Mouse (Mus musculus) frontal cortex, postnatal 10 days (tissue): ENCODE results near the gene Dyrk4.

Experiments
- DNase-seq, 2 experiments: peaks; one replicate each; pipeline ENCODE4 v3.0.0; 2022; ENCODE audit warnings: low spot score in 2 of 2, mixed read lengths in 1 of 2

The Dyrk4 gene

DNA sequence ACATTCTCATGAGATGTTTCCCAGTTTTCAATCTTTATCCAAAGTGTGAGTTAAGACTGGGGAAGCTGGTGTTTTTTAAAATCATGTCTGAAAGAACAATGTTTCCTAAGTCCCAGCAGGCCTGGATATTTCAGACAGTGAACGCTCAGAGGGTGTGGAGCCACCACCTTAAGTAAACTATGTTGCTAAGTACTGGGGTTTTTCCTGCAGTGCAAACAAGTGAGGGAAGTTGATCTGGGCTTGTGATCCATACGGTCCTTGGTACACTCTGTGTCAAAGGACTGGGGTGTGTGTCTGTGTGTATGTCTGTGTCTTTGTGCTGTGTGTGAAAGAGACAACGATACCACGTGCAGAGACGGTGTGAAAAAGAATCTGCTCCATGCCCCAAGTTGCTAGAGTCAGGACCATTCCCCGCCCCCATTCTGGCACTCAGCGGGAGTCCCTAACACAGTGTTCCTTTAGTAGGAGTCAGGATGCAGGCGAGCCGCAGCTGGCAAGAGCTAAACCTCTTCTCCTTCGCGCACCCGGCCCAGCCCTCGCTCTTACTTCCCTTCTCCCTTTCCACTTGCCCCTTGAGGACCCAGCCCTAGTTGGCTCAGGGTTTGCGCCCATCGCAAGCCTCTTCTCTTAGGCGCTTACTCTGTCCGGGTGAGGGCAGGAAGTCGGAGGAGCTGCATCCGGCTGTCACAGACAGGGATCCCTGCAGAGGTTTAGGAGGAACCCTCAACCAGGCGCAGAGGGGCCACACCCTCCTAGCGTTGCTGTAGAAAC is at the start of gene Dyrk4:
Gene Dyrk4, minus strand, starts transcription at position 729 of the 771 bp plus-strand sequence.
- peak; percentile 18 to 22 for DNase-seq

DNA sequence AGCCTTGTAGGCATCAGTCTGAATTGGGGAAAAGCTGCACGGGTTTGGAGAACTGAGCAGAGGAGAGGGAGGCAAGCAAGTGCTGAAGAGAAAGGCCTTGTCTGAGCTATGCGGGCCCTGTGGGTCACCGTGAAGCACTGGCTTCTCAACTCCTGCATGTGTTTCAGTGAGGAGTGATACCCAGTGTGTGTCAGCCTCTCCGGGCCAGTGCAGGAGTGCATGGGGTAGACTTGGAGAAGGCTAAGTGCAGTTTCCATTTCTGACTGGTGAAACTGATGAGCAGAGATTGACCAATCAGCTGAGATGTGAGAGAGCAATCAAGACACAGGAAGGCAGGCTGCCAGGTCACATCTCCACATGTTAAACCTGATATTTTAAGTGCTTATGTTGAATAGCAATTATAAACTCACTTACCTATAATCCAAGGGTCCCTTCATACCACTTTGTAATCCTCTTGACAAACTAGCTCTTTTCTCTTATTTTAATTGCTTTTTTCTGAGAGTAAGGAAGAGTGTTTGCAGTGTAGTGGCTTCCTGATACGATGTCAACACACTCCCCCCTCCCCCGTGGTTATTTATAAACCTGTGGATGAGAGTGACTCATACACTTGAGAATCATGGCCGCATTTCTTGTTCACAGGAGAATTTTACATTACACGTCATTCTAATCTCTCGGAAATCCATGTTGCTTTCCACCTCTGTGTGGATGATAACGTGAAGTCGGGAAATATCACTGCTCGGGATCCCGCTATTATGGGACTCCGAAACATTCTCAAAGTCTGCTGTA is 44.8 kb upstream of the Dyrk4 start:
- DNase-seq = no peak

DNA sequence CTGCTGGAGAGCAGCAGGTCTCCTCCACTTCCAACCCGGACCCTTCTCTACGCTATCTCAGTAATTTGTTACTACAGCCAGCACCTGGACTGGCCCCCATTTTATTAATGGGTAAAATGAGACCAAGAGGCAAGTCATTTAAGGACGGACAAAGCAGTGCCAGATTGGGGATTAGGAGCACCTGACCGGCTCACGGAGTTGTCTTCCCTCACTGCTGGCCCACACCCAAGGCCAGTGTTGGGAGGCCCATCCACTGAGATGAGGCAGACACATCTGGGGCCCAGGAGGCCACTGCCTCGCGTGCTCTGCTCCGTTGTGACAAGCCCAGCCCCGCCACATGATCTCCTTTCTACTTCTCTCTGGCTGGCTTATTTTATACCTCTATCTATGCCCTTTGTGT is 41.8 kb upstream of the Dyrk4 start:
- DNase-seq = no peak

DNA sequence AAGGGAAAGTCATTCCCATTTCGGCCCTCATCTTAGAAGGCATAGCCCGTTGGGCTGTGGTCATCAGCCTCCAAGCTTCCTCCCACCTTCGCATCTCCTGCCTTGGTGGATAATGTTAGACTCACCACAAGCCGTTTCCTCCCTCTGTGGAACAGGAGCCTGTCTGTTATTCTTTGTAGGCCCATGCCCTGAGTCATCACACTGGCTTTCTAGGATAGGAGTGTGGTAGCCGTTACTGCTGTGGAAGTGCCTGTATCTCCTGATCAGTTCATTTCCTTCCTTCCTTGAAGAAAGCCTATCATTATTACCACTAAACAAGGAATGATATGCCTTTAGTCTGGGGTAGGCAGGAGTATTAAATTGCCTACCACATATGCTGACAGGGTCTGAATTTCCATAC is 41.1 kb upstream of the Dyrk4 start:
- DNase-seq = no peak

DNA sequence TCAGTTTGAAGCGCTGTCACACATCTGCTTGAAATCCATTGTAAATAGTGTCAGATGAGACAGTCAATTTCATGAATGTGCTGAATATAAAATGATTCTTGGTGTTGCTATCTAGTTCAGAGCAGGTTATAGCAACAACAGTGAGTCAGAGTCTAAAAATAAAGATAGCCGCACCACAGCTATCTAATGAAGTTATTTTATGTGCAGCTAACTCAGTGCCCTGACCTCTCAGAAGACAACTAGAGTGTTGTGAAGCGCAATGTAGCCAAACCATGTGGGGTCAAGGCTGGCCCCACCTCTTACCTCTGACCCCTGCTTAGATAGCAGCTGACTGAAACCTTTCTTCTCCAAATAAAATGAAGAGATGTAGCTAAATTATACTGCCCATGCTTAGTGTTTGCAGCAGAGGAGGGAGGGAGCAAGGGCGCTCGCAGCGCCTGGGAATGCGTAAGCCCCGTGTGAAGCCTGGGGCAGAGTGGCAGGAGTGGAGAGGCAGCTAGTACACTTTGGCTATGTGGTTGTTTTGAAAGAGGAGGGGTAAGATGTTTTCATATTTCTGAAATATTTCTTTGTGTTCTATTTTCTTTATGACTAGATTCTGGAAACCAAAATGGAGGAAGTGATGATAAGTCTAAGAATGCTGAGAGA is 39.9 kb upstream of the Dyrk4 start:
- DNase-seq = no peak

DNA sequence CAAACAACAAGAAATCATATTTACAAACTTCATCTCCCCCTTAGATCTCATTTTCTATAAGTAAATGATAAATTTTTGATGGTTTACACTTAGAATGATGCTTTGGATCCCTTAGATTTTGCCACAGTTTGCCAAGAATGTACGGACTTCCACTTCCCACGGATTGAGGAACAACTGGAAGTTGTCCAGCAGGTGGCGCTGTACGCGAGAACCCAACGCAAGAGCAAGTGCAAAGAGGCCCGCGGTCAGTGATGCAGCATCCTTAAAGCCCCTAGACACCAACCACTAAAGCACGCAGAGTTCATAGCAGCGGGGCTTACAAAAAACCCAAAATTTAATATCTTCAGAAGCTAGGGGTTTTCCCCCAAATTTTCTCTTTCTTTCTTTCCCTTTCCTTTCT is 34.1 kb upstream of the Dyrk4 start:
- DNase-seq = peak in 1 of 2 experiments; percentile 75

DNA sequence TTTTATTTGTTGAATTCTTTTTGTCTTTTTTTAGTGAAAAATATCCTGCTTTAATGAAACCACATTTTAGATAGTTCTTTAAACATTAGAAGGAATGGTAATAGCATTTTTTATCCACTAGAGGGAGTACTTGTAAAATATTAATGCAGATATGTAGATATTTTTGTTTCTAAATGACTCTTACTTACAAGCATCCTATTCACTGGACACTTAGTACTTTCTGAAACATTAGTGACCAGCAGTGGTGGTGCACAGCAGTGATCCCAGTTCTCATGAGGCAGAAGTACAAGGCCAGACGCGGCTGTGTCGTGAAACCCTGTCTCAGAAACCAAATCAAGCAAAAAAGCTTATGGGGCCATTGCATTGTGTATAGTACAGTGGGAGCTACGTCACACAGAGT is 26.7 kb upstream of the Dyrk4 start:
- DNase-seq = no peak

DNA sequence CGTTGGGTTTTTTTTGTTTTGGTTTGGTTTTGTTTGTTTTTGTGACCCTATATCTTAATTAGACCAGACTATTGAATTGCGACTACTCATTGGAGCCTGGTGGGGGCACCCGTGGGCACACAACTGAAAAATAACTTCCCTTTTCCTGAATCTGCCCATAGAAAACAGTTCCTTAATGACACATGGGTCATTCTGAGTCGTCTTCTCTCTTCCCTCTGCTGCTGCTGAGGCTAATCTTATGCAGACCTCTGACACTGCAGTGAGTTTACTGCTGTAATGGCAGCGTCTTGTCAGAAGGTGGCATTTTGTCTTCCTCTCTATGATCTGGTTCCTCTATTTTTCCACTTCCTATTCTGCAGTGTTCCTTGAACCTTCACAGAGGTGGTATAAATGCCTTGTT is 18.8 kb upstream of the Dyrk4 start:
- no peak for DNase-seq

DNA sequence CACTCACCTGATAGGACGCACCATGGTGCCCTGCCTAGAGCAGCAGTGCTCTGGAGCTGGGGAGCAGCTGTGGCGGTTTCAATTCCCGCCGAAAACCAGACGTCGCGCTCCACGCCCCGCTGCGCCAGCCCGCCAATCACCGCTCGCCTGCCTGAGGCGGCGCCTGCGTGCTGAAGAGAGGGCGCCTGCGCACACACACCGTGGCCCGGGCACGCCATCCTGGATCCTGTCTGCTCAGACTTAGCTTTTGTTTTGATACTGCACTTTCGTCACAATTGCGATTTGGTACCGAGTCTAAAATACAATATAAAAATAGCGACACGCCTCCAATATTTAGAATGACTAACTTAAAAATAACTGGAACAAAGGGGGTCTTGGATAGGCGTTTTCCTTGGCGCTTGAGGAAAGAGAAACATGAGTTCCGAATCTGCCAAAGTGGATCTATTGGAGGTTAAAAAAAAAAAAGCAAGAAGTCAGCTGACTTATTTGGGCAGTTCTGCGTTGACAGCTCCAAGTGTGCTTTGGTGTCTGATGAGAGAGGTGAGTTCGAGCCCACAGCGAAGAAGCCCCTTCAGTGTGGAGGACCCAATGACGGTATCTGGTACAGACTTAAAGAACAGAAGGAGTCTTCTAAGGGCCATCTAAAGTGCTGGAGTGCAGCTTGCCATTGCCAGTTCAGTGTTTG is 18.0 kb upstream of the Dyrk4 start, which contains the start of the genes Rad51ap1 and D6Wsu163e:
Gene Rad51ap1, minus strand, starts transcription at position 101 of the 685 bp plus-strand sequence.
Gene D6Wsu163e, plus strand, starts transcription at position 476 of the 685 bp plus-strand sequence.
- peak; percentile 92 to 96 for DNase-seq

DNA sequence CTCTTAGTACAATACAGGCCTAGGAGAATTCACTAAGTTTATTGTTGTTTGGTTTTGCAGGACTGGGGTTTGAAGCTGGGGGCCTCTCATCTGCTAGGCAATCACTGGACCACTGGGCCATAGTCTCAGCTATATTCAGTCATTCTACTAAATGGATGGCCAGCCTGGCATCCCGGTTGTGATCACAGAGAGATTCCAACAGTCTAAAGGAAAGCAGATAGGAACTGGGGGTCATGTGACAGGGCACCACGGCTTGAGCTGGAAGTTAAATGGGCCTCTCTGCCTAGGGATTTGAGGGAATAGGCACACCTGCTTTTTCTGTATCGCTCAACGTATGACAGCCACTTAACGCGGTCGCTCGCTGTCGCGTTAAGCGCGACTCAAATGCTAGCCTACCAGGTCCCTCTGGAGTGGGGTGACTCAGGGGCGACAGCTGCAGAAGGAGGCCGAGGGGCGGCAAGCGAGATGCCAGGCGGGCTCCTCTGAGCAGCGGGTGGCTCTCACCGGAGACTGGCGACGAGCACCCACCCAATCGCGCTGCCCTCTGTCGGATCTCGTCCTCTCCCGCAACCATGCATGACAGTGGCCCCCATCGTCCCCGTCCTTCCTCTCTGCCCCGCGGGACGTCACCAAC is 17.3 kb upstream of the Dyrk4 start:
- DNase-seq = no peak

DNA sequence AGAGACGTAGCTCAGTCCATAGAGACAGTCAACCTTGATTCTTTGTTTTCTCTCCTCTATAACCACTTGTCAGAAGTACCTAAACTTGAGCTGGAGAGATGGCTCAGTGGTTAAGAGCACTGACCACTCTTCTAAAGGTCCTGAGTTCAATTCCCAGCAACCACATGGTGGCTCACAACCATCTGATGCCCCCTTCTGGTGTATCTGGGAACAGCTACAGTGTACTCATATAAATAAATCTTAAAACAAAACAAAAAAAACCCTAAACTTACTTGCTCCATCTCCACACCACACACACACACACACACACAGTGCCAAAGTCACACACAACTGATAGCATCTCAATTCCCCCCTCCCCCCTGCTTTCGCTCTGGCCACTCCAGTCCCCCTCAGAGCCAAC is 16.4 kb upstream of the Dyrk4 start:
- no peak for DNase-seq

DNA sequence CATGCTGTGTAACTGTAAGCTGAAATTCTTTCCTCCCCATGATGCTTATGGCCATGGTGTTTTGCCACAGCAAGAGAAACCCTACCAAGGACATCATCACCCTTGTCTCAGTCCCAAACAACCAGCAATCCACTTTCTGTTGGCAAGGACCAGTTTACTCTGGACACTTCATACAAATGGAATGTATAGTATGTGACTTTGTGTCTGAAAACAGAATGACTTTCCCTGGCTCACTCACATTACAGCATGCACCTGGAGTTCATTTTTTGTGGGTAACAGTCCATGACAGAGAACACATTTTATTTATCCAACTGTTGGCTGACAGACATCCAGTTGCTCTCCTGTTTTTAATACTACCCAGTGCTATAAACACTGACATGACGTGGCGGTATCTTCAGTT is 11.3 kb upstream of the Dyrk4 start:
- no peak for DNase-seq

DNA sequence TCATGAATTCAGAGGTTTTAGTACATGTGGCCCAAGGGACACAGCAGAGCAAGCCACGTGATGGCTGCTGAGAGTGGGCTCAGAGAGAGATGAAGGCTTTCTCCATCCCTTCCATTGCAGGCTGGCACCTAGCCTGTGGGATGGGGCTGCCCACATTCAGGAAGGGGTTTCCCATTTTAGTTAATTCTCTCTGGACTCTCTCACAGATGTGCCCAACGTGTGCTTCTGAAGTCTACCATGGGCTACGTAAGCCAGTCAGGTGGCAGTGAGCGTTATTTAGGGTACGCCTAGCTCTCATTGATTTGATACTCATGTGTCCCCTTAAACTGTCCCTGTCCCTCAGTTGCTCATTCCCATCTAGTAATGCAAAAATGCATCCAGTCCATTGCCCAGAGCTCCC is 6.7 kb downstream of the Dyrk4 start:
- no peak for DNase-seq

DNA sequence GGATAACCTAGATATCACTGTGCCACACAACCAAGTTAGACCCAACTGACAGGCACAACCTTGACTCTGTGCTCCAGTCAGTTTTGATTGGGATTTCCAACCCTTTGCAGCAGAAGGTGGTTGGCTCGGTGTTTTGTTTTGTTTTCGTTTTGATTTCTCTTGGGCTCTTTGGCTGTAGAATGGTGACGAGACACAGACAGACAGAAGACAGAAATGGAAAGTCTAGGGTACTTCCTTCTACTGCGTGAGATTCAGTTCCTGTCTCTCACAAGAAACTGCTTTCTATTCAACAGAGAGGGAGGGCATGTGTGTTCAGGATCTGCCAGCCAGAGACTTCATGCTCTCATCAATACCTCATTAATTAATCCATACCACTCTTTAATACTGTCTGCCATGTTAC is 10.9 kb downstream of the Dyrk4 start:
- DNase-seq = no peak

DNA sequence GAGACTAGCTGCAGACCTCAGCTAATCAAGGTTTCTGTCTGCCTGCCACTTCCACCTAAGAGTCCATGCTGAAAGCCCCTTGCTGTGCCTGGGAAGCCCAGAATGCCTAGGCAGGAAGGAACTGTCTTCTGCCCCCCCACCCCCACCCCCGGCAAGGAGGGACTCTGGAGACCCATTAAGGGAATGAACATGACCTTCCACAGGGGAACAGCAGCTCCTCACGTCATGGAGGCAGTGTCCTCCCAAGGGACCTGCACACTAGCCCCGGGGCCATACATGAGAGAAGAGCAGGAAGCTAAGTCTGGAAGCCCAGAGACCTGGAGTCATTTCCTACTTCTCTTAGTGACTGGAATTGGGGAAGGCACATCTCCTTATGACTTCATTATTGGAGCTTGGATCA is 13.8 kb downstream of the Dyrk4 start:
- DNase-seq = no peak

DNA sequence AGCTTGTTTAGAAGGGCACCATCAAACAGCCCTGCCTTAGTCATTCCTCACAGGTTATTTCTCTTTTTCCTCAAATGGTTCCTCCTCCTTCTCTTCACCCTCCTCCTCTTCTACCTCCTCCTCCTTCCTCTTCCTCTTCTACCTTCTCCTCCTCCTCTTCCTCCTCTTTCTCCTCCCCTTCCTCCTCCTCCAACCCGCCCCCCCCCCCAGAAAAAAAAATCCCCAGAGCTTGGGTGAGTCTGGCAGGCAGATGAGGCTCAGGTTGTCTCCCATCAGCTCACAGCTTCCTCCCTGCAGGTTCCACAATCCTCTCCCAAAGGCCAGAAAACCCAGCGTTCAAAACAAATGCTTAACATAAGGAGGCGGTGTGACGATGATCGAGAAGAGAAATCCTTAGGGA is 14.3 kb downstream of the Dyrk4 start:
- DNase-seq = no peak

DNA sequence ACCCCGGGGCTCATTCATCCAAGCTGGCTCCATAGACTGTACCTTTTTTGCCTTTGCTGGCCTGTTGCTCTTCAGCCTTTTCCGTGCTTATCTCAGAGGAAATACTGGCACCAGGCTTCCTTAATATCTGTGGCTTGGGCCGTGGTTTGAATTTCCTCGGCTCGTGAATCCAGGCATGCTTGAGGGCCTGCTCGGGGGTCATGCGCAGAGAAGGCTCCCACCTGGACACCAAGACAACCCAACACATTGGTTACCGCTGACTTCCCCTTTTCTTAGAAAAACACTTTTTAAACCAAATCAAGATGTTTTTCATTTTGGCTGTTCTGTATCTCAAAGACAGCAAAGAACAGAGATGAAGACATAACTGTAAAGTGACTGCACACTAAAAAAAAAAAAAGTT is 44.5 kb downstream of the Dyrk4 start:
- no peak for DNase-seq

DNA sequence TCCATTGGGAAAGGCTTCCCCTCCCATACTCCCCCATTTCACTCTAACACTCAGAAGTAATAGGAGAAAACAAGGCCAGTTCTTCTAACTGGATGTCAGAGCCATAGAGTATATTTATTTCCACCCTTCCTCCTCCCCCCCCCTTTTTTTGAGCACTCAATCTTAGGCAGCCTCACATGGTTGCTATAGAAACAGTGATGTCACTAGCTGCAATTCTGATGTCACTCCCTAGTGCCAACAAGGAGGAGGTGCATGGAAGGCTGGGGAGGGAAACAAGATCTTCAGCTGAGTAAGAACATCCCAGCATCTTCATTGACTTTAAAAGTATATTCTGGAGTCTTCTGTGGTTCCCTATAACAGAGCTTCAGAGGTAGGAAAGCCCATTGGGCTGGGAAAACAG is 68.8 kb downstream of the Dyrk4 start, which contains the start of gene Akap3:
Gene Akap3, plus strand, starts transcription at position 218 of the 400 bp plus-strand sequence.
- no peak for DNase-seq

DNA sequence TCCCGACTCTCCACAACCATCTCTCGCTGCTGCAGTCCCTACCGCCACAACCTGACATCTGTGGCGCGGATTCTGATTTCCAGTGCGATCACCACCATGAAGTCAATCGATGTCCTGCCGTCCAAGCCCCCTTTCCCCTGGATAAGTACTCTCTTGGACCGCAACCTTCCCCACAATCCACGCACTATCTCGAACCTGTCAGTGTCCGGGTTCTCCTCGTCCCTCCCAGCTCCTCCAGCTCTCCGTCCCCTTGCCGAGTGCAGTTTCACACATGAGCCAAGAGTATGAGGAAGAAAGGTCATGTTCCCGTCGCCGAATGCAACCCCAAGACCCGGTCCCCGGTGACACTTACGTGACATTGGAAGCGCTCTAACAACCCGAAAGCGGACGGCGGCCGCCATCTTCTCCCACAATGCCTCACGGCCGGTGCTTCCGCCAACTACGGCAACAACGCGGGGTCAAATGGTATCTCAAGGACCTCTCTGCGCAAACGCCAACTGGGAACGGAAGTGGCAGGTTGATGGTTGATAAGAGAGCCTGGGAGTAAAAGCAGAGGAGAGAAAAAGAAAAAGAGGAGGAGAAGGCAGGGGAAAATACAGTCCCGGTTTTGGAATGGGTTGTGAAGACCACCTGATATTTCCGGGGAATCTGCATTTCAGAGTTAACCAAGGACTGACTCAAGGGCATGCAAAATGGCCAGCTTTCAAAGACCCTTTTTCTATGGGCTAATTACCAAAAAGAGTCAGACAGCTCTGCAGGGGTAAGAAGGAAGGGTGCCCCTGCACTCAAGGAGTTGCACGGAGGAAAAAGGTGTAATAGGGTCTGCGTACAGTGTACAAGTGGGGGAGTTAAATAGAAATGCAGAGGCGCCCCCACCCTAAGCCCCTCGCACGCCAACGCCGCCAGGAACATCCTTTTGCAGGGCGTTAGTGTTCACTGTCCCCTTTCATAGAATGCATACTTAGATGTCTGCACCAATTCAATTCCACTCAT is 72.6 kb downstream of the Dyrk4 start, which contains the start of gene Ndufa9:
Gene Ndufa9, minus strand, starts transcription at position 425 of the 993 bp plus-strand sequence.
- DNase-seq = peak; percentile 90 to 94

DNA sequence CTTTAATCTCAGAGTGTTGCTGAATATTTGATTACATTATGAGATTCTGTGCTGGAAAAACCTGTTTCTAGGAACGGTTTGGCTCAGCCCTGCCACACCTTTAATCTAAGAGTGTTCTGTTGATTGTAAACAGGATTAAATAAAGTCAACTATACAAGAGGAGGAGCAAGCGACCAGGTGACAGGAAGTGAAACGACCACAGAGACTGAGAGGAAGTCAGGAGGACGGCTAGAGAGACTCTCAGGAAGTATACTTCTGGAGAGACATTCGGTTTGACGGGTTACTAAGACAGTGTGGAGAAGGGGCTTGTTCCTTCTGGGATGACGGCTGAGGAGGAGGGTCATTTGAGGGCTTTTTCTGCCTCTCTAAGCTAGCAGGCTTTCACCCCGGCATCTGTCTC is 85.0 kb downstream of the Dyrk4 start:
- no peak for DNase-seq
